Mouse (Mus musculus): Measurements from ENCODE around the gene Rpia. TPM values are rescaled to one million over a fixed set of nuclear protein-coding genes. Genes with fewer than 3 reads are reported as not detected.
A peak's percentile ranks its signal among the peaks of the same experiment; 100 is the strongest.
"Not testable (repeated sequence)": the region's sequence is repeated elsewhere in the genome, so short reads cannot be mapped to it uniquely, and the experiment has no call there.

Rpia gene
- polyA plus RNA-seq, 1 experiment: 12.9 TPM

GRCm38 (mm10) chr6:70824987-70825337, 32.9 kb upstream of the Rpia start:
- peak overlapping the region; percentile 96 for H3K27ac ChIP-seq (ENCODE audit: insufficient read depth, low read depth, low read length)
- peaks cover 9% of the 10 kb centered on the region; the same call in 1 of the 2 replicates for H3K4me1 ChIP-seq (ENCODE audit: control insufficient read depth, insufficient read depth, insufficient read length, low read length)
- peak overlapping the region; percentile 58 for H3K4me3 ChIP-seq (ENCODE audit: low read depth, low read length)
- no peaks in the 10 kb centered on the region for H3K36me3 ChIP-seq (ENCODE audit: control insufficient read depth, insufficient read depth, low read length)
- no peaks in the 10 kb centered on the region for H3K27me3 ChIP-seq (ENCODE audit: control insufficient read depth, insufficient read depth, low read length)
- TF ChIP-seq CTCF (IDR thresholded peaks at IDR 0.05; ENCODE audit: extremely low read depth, insufficient read length, insufficient replicate concordance, low read depth, low read length): no peak
- no peak for TF ChIP-seq POLR2A (IDR thresholded peaks at IDR 0.05; ENCODE audit: low read depth, low read length)
- 12% methylated on average over 4 of the region's 4 CpGs for WGBS

- TF ChIP-seq POLR2A (IDR thresholded peaks at IDR 0.05; ENCODE audit: low read depth, low read length) (peak; percentile 46; the same call in 1 of the 2 replicates), CTCF (IDR thresholded peaks at IDR 0.05; ENCODE audit: extremely low read depth, insufficient read length, insufficient replicate concordance, low read depth, low read length) (no peak)
- Histone ChIP-seq H3K27me3 (ENCODE audit: control insufficient read depth, insufficient read depth, low read length) (no peaks in the 10 kb centered on the region), H3K36me3 (ENCODE audit: control insufficient read depth, insufficient read depth, low read length) (no peaks in the 10 kb centered on the region), H3K4me3 (ENCODE audit: low read depth, low read length) (peak overlapping the region; percentile 58), H3K27ac (ENCODE audit: insufficient read depth, low read depth, low read length) (peak overlapping the region; percentile 96), H3K4me1 (ENCODE audit: control insufficient read depth, insufficient read depth, insufficient read length, low read length) (peaks cover 9% of the 10 kb centered on the region; the same call in 1 of the 2 replicates)
- WGBS: 9% methylated on average over 23 of the region's 23 CpGs
These were observed 32.3 kb upstream of the Rpia start for GRCm38 (mm10) chr6:70824085-70824986.

DNA sequence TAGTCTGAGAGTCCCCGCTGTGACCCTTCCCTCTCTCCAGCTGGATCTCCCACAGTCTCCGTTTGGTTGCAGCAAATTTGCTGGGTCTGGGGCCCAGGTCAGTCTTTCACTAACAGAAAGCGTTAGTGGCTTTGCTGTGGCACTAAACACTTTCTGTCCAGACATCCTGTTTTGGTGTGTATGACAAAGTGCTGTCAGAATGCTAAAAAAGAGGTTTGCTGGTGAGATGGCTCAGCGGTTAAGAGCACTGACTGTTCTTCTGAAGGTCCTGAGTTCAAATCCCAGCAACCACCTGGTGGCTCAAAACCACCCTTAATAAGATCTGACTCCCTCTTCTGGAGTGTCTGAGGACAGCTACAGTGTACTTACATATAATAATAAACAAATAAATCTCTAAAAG, 31.2 kb upstream of the Rpia start:
- H3K27me3 ChIP-seq (ENCODE audit: control insufficient read depth, insufficient read depth, low read length); H3K27ac ChIP-seq (ENCODE audit: insufficient read depth, low read depth, low read length); H3K4me1 ChIP-seq (ENCODE audit: control insufficient read depth, insufficient read depth, insufficient read length, low read length); H3K36me3 ChIP-seq (ENCODE audit: control insufficient read depth, insufficient read depth, low read length); H3K4me3 ChIP-seq (ENCODE audit: low read depth, low read length): not testable (repeated sequence)
- 86% methylated on average over 4 of the region's 4 CpGs for WGBS

GRCm38 (mm10) chr6:70822386-70822910, 30.4 kb upstream of the Rpia start:
- Histone ChIP-seq H3K27ac (ENCODE audit: insufficient read depth, low read depth, low read length) (no peak overlapping the region), H3K4me3 (ENCODE audit: low read depth, low read length) (no peak overlapping the region), H3K36me3 (ENCODE audit: control insufficient read depth, insufficient read depth, low read length) (no peaks in the 10 kb centered on the region), H3K4me1 (ENCODE audit: control insufficient read depth, insufficient read depth, insufficient read length, low read length) (peaks cover 9% of the 10 kb centered on the region; the same call in 1 of the 2 replicates), H3K27me3 (ENCODE audit: control insufficient read depth, insufficient read depth, low read length) (no peaks in the 10 kb centered on the region)
- 60% methylated on average over 5 of the region's 5 CpGs for WGBS
- no peak for TF ChIP-seq CTCF (IDR thresholded peaks at IDR 0.05; ENCODE audit: extremely low read depth, insufficient read length, insufficient replicate concordance, low read depth, low read length)
- TF ChIP-seq POLR2A (IDR thresholded peaks at IDR 0.05; ENCODE audit: low read depth, low read length): no peak

GRCm38 (mm10) chr6:70821566-70821965, 29.5 kb upstream of the Rpia start:
- peaks cover 9% of the 10 kb centered on the region; the same call in 1 of the 2 replicates for H3K4me1 ChIP-seq (ENCODE audit: control insufficient read depth, insufficient read depth, insufficient read length, low read length)
- no peak overlapping the region for H3K4me3 ChIP-seq (ENCODE audit: low read depth, low read length)
- WGBS: 48% methylated on average over 2 of the region's 2 CpGs
- H3K27me3 ChIP-seq (ENCODE audit: control insufficient read depth, insufficient read depth, low read length): no peaks in the 10 kb centered on the region
- H3K27ac ChIP-seq (ENCODE audit: insufficient read depth, low read depth, low read length): peak overlapping the region; percentile 53
- no peak for TF ChIP-seq CTCF (IDR thresholded peaks at IDR 0.05; ENCODE audit: extremely low read depth, insufficient read length, insufficient replicate concordance, low read depth, low read length)
- no peak for TF ChIP-seq POLR2A (IDR thresholded peaks at IDR 0.05; ENCODE audit: low read depth, low read length)
- no peaks in the 10 kb centered on the region for H3K36me3 ChIP-seq (ENCODE audit: control insufficient read depth, insufficient read depth, low read length)

- H3K27ac ChIP-seq (ENCODE audit: insufficient read depth, low read depth, low read length): no peak overlapping the region
- H3K4me1 ChIP-seq (ENCODE audit: control insufficient read depth, insufficient read depth, insufficient read length, low read length): peaks cover 5% of the 10 kb centered on the region
- H3K27me3 ChIP-seq (ENCODE audit: control insufficient read depth, insufficient read depth, low read length): no peaks in the 10 kb centered on the region
- no peak overlapping the region for H3K4me3 ChIP-seq (ENCODE audit: low read depth, low read length)
- H3K36me3 ChIP-seq (ENCODE audit: control insufficient read depth, insufficient read depth, low read length): no peaks in the 10 kb centered on the region
- 56% methylated on average over 8 of the region's 8 CpGs for WGBS
- TF ChIP-seq POLR2A (IDR thresholded peaks at IDR 0.05; ENCODE audit: low read depth, low read length) (no peak), CTCF (IDR thresholded peaks at IDR 0.05; ENCODE audit: extremely low read depth, insufficient read length, insufficient replicate concordance, low read depth, low read length) (no peak)
These were observed 23.4 kb upstream of the Rpia start for GRCm38 (mm10) chr6:70815471-70815870.

GRCm38 (mm10) chr6:70814629-70814950, 22.6 kb upstream of the Rpia start:
- Histone ChIP-seq H3K27ac (ENCODE audit: insufficient read depth, low read depth, low read length) (peak overlapping the region; percentile 84), H3K4me3 (ENCODE audit: low read depth, low read length) (peak overlapping the region; percentile 32), H3K27me3 (ENCODE audit: control insufficient read depth, insufficient read depth, low read length) (no peaks in the 10 kb centered on the region), H3K36me3 (ENCODE audit: control insufficient read depth, insufficient read depth, low read length) (no peaks in the 10 kb centered on the region), H3K4me1 (ENCODE audit: control insufficient read depth, insufficient read depth, insufficient read length, low read length) (peaks cover 5% of the 10 kb centered on the region)
- TF ChIP-seq POLR2A (IDR thresholded peaks at IDR 0.05; ENCODE audit: low read depth, low read length): no peak
- TF ChIP-seq CTCF (IDR thresholded peaks at IDR 0.05; ENCODE audit: extremely low read depth, insufficient read length, insufficient replicate concordance, low read depth, low read length): no peak
- WGBS: 30% methylated on average over 4 of the region's 4 CpGs
